Mouse (Mus musculus): ENCODE results near the gene Olfr1303. TPM values are rescaled to one million over a fixed set of nuclear protein-coding genes. Genes with fewer than 3 reads are reported as not detected.

Olfr1303 gene
- total RNA-seq (2015; ENCODE audit: low replicate concordance) (not detected in 2 replicates), total RNA-seq (2017; ENCODE audit: low replicate concordance) (0.42 TPM in 1 of 2 replicates, not detected in the other)

- no peak for ATAC-seq (replicated peaks; ENCODE audit: low FRiP score, poor library complexity, severe bottlenecking)
Observed at GRCm38 (mm10) chr2:111820240-111820639, at the start of gene Olfr1303. Gene Olfr1303 (minus strand): TSS chr2:111820340.

- ATAC-seq (replicated peaks; ENCODE audit: low FRiP score, poor library complexity, severe bottlenecking): no peak
Observed at GRCm38 (mm10) chr2:111812936-111813335, 7.2 kb downstream of the Olfr1303 start.

GRCm38 (mm10) chr2:111777129-111777528 lies 43.0 kb downstream of the Olfr1303 start, which contains the start of gene Olfr1302:
Gene Olfr1302 (plus strand): TSS chr2:111777429.
- no peak for ATAC-seq (replicated peaks; ENCODE audit: low FRiP score, poor library complexity, severe bottlenecking)

Other genes with a start within 250 kb of the Olfr1303 start
- gene Olfr1297, start 193.8 kb downstream of the Olfr1303 start, total RNA-seq (2015; ENCODE audit: low replicate concordance): not detected in 2 replicates
- gene Olfr1297, start 193.8 kb downstream of the Olfr1303 start, total RNA-seq (2017; ENCODE audit: low replicate concordance): not detected in 2 replicates
- not detected in 2 replicates for gene Olfr1298, start 171.1 kb downstream of the Olfr1303 start, total RNA-seq (2015; ENCODE audit: low replicate concordance)
- gene Olfr1298, start 171.1 kb downstream of the Olfr1303 start, total RNA-seq (2017; ENCODE audit: low replicate concordance): not detected in 2 replicates
- not detected in 2 replicates for gene Olfr1299, start 158.9 kb downstream of the Olfr1303 start, total RNA-seq (2015; ENCODE audit: low replicate concordance)
- gene Olfr1299, start 158.9 kb downstream of the Olfr1303 start, total RNA-seq (2017; ENCODE audit: low replicate concordance): not detected in 2 replicates
- gene Olfr1301, start 69.3 kb downstream of the Olfr1303 start, total RNA-seq (2015; ENCODE audit: low replicate concordance): not detected in 2 replicates
- 0.26 TPM in 1 of 2 replicates, not detected in the other for gene Olfr1301, start 69.3 kb downstream of the Olfr1303 start, total RNA-seq (2017; ENCODE audit: low replicate concordance)
- gene Olfr1302, start 42.9 kb downstream of the Olfr1303 start, total RNA-seq (2015; ENCODE audit: low replicate concordance): not detected in 2 replicates
- not detected in 2 replicates for gene Olfr1302, start 42.9 kb downstream of the Olfr1303 start, total RNA-seq (2017; ENCODE audit: low replicate concordance)
- not detected in 2 replicates for gene Olfr1305, start 56.8 kb upstream of the Olfr1303 start, total RNA-seq (2015; ENCODE audit: low replicate concordance)
- not detected in 2 replicates for gene Olfr1305, start 56.8 kb upstream of the Olfr1303 start, total RNA-seq (2017; ENCODE audit: low replicate concordance)
- not detected in 2 replicates for gene Olfr1306, start 95.9 kb upstream of the Olfr1303 start, total RNA-seq (2015; ENCODE audit: low replicate concordance)
- not detected in 2 replicates for gene Olfr1306, start 95.9 kb upstream of the Olfr1303 start, total RNA-seq (2017; ENCODE audit: low replicate concordance)
- not detected in 2 replicates for gene Olfr1307, start 129.1 kb upstream of the Olfr1303 start, total RNA-seq (2015; ENCODE audit: low replicate concordance)
- gene Olfr1307, start 129.1 kb upstream of the Olfr1303 start, total RNA-seq (2017; ENCODE audit: low replicate concordance): 0.14 TPM in 1 of 2 replicates, not detected in the other
- gene Olfr1308, start 144.6 kb upstream of the Olfr1303 start, total RNA-seq (2015; ENCODE audit: low replicate concordance): not detected in 2 replicates
- not detected in 2 replicates for gene Olfr1308, start 144.6 kb upstream of the Olfr1303 start, total RNA-seq (2017; ENCODE audit: low replicate concordance)
- not detected in 2 replicates for gene Olfr1309, start 169.9 kb upstream of the Olfr1303 start, total RNA-seq (2015; ENCODE audit: low replicate concordance)
- gene Olfr1309, start 169.9 kb upstream of the Olfr1303 start, total RNA-seq (2017; ENCODE audit: low replicate concordance): not detected in 2 replicates
- gene Olfr1310, start 192.4 kb upstream of the Olfr1303 start, total RNA-seq (2015; ENCODE audit: low replicate concordance): not detected in 2 replicates
- gene Olfr1310, start 192.4 kb upstream of the Olfr1303 start, total RNA-seq (2017; ENCODE audit: low replicate concordance): not detected in 2 replicates
- gene Olfr1311, start 204.1 kb upstream of the Olfr1303 start, total RNA-seq (2015; ENCODE audit: low replicate concordance): not detected in 2 replicates
- gene Olfr1311, start 204.1 kb upstream of the Olfr1303 start, total RNA-seq (2017; ENCODE audit: low replicate concordance): not detected in 2 replicates
- gene Olfr1312, start 229.9 kb upstream of the Olfr1303 start, total RNA-seq (2015; ENCODE audit: low replicate concordance): not detected in 2 replicates
- not detected in 2 replicates for gene Olfr1312, start 229.9 kb upstream of the Olfr1303 start, total RNA-seq (2017; ENCODE audit: low replicate concordance)

Data from erythroblast, adult 5-6 weeks (primary cell).